Mouse (Mus musculus) embryonic facial prominence, embryonic 14.5 days (tissue): ENCODE measurements around the gene Kiss1r. TPM values are rescaled to one million over a fixed set of nuclear protein-coding genes. Genes with fewer than 3 reads are reported as not detected.

Experiments
- ATAC-seq: fragments of 200-750 bp; cut with Nextera tagmentation; 2 replicates; pipeline ENCODE4 v1.8.0; 2017; ENCODE audit warnings: low read depth, moderate number of reproducible peaks, moderate TSS enrichment
- DNase-seq: peaks from one replicate; pipeline ENCODE4 v3.0.0-alpha.2; 2015; ENCODE audit warnings: low spot score
- H3K27ac ChIP-seq: fragments of 300-500 bp; sonication (generic); replicated peaks from 2 replicates; pipeline ENCODE4 v1.5.1; 2014; ENCODE audit warnings: low read depth, mild to moderate bottlenecking, low read length, moderate library complexity
- H3K27me3 ChIP-seq: fragments of 300-500 bp; sonication (generic); replicated peaks from 2 replicates; pipeline ENCODE4 v1.6.1; 2014; ENCODE audit warnings: low read length; ENCODE audit not compliant: control insufficient read depth, insufficient read depth
- H3K36me3 ChIP-seq: fragments of 300-500 bp; sonication (generic); 2 replicates; pipeline ENCODE4 v1.6.1; 2014; ENCODE audit warnings: low read length, mixed read lengths; ENCODE audit not compliant: control insufficient read depth, insufficient read depth
- H3K4me1 ChIP-seq: fragments of 300-500 bp; sonication (generic); 2 replicates; pipeline ENCODE4 v1.6.1; 2014; ENCODE audit warnings: antibody characterized with exemption, low read length; ENCODE audit not compliant: control insufficient read depth, insufficient read depth
- H3K4me2 ChIP-seq: fragments of 300-500 bp; sonication (generic); 2 replicates; pipeline ENCODE4 v1.6.1; 2014; ENCODE audit warnings: low read depth, mild to moderate bottlenecking, low read length, moderate library complexity, mixed read lengths
- H3K4me3 ChIP-seq: fragments of 300-500 bp; sonication (generic); 2 replicates; pipeline ENCODE4 v1.5.1; 2014; ENCODE audit warnings: low read depth, mild to moderate bottlenecking, low read length
- H3K9ac ChIP-seq: fragments of 300-500 bp; sonication (generic); 2 replicates; pipeline ENCODE4 v1.6.1; 2014; ENCODE audit warnings: low read depth, mild to moderate bottlenecking, low read length, moderate library complexity, mixed read lengths
- H3K9me3 ChIP-seq: fragments of 300-500 bp; sonication (generic); 2 replicates; pipeline ENCODE4 v1.6.1; 2016; ENCODE audit warnings: low read length; ENCODE audit not compliant: control insufficient read depth
- WGBS: fragments of 180-500 bp; shearing (Covaris S2); extraction: QIAGEN DNeasy Blood & Tissue Kit; methylation state at CpG from one replicate; pipeline ENCODE4 v1.1.7; 2014; 5-methylcytosine and 5-hydroxymethylcytosine counted together
- polyA plus RNA-seq: library from polyadenylated mRNA; unstranded; fragments of >200 nt; fragmentation: Nextera tagmentation; extraction: Ambion mirVana; gene quantifications from 2 replicates; pipeline ENCODE4 v1.2.1, GENCODE M21; 2014

The Kiss1r gene
- polyA plus RNA-seq, 1 experiment from 2014 or later, result 0.56 TPM

DNA sequence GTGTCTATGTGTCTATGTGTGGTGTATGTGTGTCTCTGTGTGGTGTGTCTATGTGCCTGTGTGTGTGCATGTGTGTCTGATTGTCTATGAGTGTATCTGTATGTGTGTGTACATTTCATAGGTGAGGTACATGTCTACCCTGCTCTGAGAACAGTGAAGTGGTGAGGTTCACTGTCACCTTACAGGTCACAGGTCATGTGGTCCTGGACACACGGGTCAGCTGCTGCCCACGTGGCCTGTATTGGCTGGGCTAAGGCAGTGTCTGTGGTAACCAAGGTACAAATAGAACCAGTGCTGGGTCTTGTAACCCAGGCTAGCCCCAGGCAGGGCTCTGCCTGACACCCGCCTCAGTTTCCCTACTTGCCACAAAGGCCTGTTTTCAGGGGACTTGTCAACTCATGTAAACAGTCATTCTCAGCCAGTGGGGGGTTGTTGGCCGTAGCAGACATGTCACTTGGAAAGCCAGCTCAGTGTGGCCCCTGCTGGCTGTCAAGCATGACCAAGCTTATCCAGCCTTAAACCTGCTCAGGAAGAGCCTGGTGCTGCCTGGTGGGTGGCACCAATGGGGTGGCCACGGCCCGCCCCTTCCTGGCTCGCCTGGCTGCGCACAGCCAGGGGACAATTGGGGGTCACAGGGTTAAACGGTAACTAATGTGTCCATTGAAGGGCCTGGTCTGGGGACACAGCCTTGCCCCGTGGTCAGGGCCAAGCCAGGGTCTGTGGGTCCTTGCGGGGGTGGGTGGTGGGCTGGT is 21.2 kb downstream of the Kiss1r start:
- DNase-seq (no peak), ATAC-seq (no peak)
- 60% methylated on average over 11 of the region's 11 CpGs for WGBS
- Histone ChIP-seq H3K36me3 (peaks cover 41% of the 10 kb centered on the region), H3K4me1 (peaks cover 11% of the 10 kb centered on the region), H3K27ac (no peak overlapping the region), H3K27me3 (no peaks in the 10 kb centered on the region), H3K4me2 (no peak overlapping the region), H3K9me3 (no peaks in the 10 kb centered on the region), H3K4me3 (no peak overlapping the region), H3K9ac (no peak overlapping the region)

DNA sequence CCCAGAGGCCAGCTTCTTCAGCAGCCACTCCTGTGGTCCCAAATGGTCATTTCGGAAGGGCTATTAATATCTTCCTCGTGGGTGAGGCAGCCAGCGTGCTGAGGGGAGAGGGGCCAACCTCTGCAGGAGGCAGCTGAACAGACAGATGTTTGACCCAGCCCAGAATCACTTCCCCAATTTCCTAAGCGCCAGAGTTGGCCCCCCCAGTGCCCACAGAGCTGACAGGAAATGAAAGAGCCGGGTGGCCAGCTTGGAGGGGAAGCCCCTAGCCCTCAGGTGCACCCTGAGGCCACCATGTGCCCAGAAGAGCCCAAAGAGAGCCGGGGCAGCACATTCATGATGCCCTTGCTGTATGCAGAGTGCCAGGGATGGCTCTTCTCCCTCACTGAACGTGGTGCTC is 24.0 kb downstream of the Kiss1r start:
- ATAC-seq (no peak), DNase-seq (no peak)
- H3K4me1 ChIP-seq, result peaks cover 15% of the 10 kb centered on the region
- no peak overlapping the region for H3K9ac ChIP-seq
- no peak overlapping the region for H3K27ac ChIP-seq
- H3K9me3 ChIP-seq, result no peaks in the 10 kb centered on the region
- H3K4me2 ChIP-seq, result no peak overlapping the region
- WGBS, result 47% methylated on average over 7 of the region's 7 CpGs
- H3K27me3 ChIP-seq, result no peaks in the 10 kb centered on the region
- H3K4me3 ChIP-seq, result no peak overlapping the region
- H3K36me3 ChIP-seq, result peaks cover 27% of the 10 kb centered on the region

DNA sequence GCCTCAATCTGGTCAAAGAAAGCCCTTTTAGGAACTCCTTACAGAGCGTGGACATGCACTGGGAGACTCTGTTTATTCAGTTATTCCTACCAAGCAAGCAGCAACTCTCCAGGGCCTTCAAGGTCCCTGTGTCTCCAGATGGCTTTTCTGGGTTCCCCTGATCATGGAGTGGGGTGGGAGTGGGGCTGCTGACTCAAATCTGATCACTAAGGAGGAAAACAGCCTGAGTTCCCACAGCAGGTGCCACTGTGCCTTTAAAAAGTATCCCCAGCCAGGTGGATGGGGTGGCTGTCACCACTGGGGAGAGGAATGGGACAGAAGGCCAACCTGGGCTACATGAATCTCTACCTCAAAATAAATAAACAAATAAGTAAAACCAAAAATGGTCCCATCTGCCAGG is 26.2 kb downstream of the Kiss1r start:
- Histone ChIP-seq H3K27ac (no peak overlapping the region), H3K4me2 (no peak overlapping the region), H3K4me1 (peaks cover 14% of the 10 kb centered on the region), H3K9ac (no peak overlapping the region), H3K4me3 (no peak overlapping the region), H3K36me3 (peaks cover 22% of the 10 kb centered on the region), H3K27me3 (no peaks in the 10 kb centered on the region), H3K9me3 (no peaks in the 10 kb centered on the region)
- 86% methylated on average over 1 of the region's 1 CpGs for WGBS
- DNase-seq, result no peak
- ATAC-seq, result no peak

DNA sequence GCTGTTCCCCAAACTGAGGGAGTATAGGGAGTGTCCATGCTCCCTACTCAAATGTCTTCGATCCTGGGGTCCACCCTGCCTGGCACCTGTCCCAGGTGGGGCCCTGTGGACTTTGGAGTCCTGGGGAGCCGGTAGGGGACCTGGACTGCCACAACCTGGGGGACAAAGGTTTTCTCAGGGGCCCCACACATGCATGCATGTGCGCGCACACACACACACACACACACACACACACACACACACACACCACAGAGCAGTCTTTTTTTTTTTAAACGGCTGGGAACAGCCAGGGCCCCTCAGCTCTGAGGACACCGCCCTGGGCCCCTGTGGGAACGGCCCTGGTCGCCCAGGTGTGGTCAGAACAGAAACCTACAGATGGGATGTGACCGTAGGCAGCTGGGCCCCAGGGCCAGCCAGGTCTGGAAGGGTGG is 26.7 kb downstream of the Kiss1r start:
- peaks cover 14% of the 10 kb centered on the region for H3K4me1 ChIP-seq
- 71% methylated on average over 8 of the region's 9 CpGs for WGBS
- H3K36me3 ChIP-seq, result peaks cover 22% of the 10 kb centered on the region

DNA sequence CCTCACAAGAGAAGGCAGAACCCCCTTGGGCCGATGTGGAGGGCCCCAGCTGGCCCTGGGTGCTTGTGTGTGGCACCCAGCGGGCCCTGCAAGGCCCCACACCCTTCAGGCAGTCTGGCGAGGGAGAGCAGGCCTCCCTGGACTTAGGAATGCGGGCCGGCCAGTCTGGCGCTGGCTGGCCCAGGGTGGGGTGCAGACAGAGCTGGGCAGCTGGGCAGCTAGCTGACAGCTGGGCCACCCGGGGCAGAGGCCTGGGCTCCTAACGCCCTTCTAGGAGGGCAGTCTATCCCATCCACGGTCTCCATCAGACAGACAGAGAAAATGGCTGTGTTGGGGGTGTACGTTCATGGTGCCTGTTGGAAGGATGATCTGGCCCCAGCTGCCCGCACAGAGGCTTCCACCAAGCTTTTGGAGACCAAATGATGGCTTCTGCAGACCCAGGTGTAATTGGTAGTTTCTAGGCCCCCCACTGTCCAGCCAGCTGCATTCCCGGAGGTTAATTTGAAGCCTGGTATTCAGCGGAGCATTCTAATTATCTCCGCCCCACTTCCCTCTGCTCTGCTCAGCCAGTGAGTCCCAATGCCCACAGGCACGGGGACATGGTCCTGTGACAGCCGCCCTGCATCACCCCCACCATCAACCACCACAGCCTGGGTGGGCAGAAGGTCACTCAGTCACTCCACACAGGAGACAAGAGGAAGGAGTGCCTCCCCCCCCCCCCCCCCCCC is 28.9 kb downstream of the Kiss1r start:
- Histone ChIP-seq H3K27ac (peak overlapping the region; percentile 68), H3K36me3 (peaks cover 39% of the 10 kb centered on the region)
- ATAC-seq, result peak; percentile 76

More for the DNA sequence above, 26.7 kb downstream of the Kiss1r start:
- ATAC-seq (no peak), DNase-seq (no peak)
- Histone ChIP-seq H3K9me3 (no peaks in the 10 kb centered on the region), H3K4me2 (no peak overlapping the region), H3K9ac (no peak overlapping the region), H3K27me3 (no peaks in the 10 kb centered on the region), H3K4me3 (no peak overlapping the region), H3K27ac (no peak overlapping the region)

DNA sequence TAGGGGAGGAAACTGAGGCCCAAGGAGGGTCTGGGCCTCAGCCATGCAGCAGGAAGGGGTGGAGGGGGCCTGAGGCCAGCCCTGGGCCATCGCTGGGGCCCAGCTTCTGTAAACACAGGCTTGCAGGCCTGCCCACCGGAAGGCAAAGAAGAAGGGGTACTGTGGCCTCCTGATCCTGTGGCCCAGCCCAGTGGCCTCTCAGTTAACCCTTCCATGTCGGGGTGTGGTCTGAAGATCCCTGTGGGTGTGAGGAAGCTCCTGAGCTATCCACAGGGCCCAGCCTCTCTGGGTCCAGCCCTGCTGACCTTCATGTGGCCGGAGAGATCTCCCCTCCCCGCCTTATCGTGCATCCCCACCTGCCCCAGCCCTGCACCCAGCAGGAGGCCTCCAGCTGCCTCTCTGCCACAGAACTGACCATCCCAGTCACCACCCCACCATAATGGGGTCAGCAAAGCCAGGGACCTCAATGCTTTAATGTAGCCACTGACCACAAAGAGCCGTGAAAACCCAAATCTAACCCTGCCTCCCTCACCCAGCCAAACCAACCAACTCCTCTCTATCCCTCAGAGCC is 30.1 kb downstream of the Kiss1r start:
- Histone ChIP-seq H3K9me3 (no peaks in the 10 kb centered on the region), H3K27ac (peak overlapping the region; percentile 52; the same call in 1 of the 2 replicates), H3K4me3 (no peak overlapping the region), H3K36me3 (peaks cover 43% of the 10 kb centered on the region), H3K27me3 (no peaks in the 10 kb centered on the region), H3K4me1 (peaks cover 14% of the 10 kb centered on the region), H3K9ac (no peak overlapping the region), H3K4me2 (peak overlapping the region; percentile 14; the same call in 1 of the 2 replicates)
- ATAC-seq (no peak), DNase-seq (peak; percentile 60)
- 34% methylated on average over 4 of the region's 7 CpGs for WGBS

More for the DNA sequence above, 28.9 kb downstream of the Kiss1r start:
- no peak overlapping the region for H3K4me3 ChIP-seq
- H3K9ac ChIP-seq, result peak overlapping the region; percentile 40; the same call in 1 of the 2 replicates
- WGBS, result 28% methylated on average over 14 of the region's 16 CpGs
- H3K4me1 ChIP-seq, result peaks cover 14% of the 10 kb centered on the region
- no peaks in the 10 kb centered on the region for H3K27me3 ChIP-seq
- peak; percentile 85 for DNase-seq
- peak overlapping the region; percentile 19 for H3K4me2 ChIP-seq
- H3K9me3 ChIP-seq, result no peaks in the 10 kb centered on the region

DNA sequence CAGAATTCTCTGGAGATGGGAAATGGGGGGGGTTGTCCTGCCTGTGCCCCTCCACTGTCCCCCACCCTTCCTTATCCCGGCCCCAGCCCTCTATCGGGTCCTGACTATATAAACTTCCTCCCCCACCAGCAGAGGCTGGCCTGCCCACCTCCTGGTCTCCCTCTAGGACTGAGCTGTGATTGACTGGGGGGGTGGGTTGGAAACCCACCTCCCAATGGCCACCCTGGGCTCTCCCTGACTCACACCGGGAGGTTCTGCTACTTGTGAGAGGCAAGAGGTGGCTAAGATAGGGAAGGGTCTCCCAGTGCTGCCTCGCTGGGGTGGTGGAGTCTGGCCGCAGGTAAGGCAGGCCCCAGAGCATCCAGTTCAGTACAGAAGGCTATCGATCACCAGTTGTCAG is 30.7 kb downstream of the Kiss1r start:
- H3K27me3 ChIP-seq, result no peaks in the 10 kb centered on the region
- ATAC-seq, result no peak
- peaks cover 14% of the 10 kb centered on the region for H3K4me1 ChIP-seq
- no peak overlapping the region for H3K4me3 ChIP-seq
- H3K36me3 ChIP-seq, result peaks cover 43% of the 10 kb centered on the region
- H3K27ac ChIP-seq, result no peak overlapping the region
- no peak overlapping the region for H3K4me2 ChIP-seq
- H3K9me3 ChIP-seq, result no peaks in the 10 kb centered on the region
- H3K9ac ChIP-seq, result no peak overlapping the region
- 76% methylated on average over 6 of the region's 6 CpGs for WGBS
- no peak for DNase-seq

DNA sequence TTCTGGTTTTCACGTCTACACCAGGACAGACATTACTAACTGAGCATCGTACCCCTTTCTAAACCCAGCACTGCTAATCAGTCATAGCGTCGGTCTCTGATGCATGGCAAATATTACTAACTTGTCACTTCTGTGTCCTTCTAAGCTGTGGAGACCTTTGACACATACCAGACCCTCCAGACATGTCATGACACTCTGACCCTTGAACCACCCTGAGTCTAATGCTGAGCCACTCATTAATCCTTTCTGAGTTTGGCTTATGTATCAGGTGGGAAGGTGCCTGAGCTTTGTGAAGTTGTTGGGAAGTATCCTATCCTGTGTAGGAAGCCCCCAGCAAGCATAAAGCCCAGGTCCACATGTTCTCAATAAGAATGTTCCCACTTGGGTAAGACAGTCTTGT is 33.1 kb downstream of the Kiss1r start:
- H3K27ac ChIP-seq, result no peak overlapping the region
- ATAC-seq (no peak), DNase-seq (no peak)
- H3K4me2 ChIP-seq, result no peak overlapping the region
- H3K4me1 ChIP-seq, result peaks cover 12% of the 10 kb centered on the region
- peaks cover 49% of the 10 kb centered on the region for H3K36me3 ChIP-seq
- H3K9me3 ChIP-seq, result no peaks in the 10 kb centered on the region
- no peak overlapping the region for H3K4me3 ChIP-seq
- H3K9ac ChIP-seq, result no peak overlapping the region
- WGBS, result 86% methylated on average over 4 of the region's 4 CpGs
- no peaks in the 10 kb centered on the region for H3K27me3 ChIP-seq
